Mouse (Mus musculus) heart, postnatal 0 days (tissue): Measurements from ENCODE around the gene Dynlt3.
"Not testable (repeated sequence)": the region's sequence is repeated elsewhere in the genome, so short reads cannot be mapped to it uniquely, and the experiment has no call there.

Experiments
- CTCF ChIP-seq: IDR thresholded peaks from 2 replicates; pipeline ENCODE4 v1.5.1; 2016; ENCODE audit warnings: antibody characterized with exemption, control low read depth, low read depth
- EP300 ChIP-seq: IDR thresholded peaks from 2 replicates; pipeline ENCODE4 v1.6.1; 2016; ENCODE audit warnings: antibody characterized with exemption, low read depth

DNA sequence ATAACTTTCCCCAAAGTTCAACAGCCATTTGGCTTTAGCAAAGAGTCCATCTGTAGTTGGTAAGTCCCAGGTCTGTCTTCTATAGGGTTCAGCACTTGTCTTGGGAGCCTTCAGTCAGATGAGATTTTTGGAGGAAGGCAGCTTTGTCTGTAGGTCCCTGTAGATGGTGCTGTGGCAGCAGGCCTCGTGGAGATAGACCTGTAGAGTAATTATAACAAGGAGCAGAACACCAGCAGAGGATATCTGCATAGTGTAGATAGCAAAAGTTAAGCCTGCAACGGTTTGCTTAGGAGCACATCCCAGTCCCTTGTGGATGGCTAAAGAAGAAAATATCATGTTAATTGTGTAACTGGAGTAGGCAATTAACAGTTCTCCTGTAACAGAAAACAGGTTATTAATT is 22.7 kb downstream of the Dynlt3 start:
- TF ChIP-seq CTCF, EP300: not testable (repeated sequence)
